Mouse (Mus musculus): ENCODE measurements around the gene Pnkd.

- TF ChIP-seq CTCF (IDR thresholded peaks at IDR 0.05; ENCODE audit: low read depth, low read length), result no peak
- no peak for TF ChIP-seq POLR2A (IDR thresholded peaks at IDR 0.05; ENCODE audit: borderline replicate concordance, low read depth, low read length)
Measured at GRCm38 (mm10) chr1:74293306-74293960, 8.7 kb downstream of the Pnkd start.

Data from bone marrow macrophage, adult 2 months (primary cell).